ENCODE assay signal across 9 mouse cellular contexts in the genomic region with DNA sequence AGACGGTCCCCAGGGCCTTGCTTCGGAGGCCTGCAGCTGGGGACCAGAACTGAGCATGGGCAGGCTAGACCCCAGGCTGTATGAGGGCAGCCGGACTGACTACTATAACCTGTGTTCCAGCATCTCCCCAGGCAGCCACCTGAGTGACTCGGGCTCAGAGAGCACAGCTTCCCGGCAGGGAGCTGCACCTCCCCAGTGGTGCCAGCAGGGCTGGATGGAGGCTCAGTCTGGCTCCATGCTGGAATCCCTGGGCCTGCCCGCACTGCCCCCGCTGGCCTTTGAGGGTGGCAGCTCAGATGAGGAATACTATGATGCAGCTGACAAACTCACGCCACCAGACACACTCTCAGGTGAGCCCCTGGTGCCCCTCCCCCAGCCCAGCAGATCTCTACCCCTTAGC. TPM values are rescaled to one million over a fixed set of nuclear protein-coding genes. Genes with fewer than 3 reads are reported as not detected.
DNase-seq lines count a peak whose midpoint lies in the region; ATAC-seq and TF ChIP-seq lines count a peak whose summit lies in the region.
"Had no signal": no experiment of that assay in that cellular context is flagged by ENCODE, and none has a peak within 500 bp of the region (broad histone marks: within the 10 kb centered on the region; RNA-seq: fewer than 3 reads in every experiment).

No protein-coding gene starts in this region.

- H3K27ac ChIP-seq in forebrain, embryonic 10.5 days = 0 out of 2 replicates have a peak overlapping the region, but pooled peaks have one; percentile 21
- no peak overlapping the region for H3K27ac ChIP-seq in forebrain, embryonic 11.5 days (ENCODE audit: low read depth, low read length)
- no peak overlapping the region for H3K27ac ChIP-seq in layer of hippocampus, adult 2 months
- no peak overlapping the region for H3K27ac ChIP-seq in midbrain, embryonic 15.5 days

- no peak for ATAC-seq in forebrain, embryonic 11.5 days (replicated peaks; ENCODE audit: low FRiP score)
- peak; percentile 42; the same call in 1 of the 2 replicates for ATAC-seq in midbrain, embryonic 15.5 days (replicated peaks)

- H3K9ac ChIP-seq in forebrain, embryonic 11.5 days (ENCODE audit: low read length) = no peak overlapping the region
- no peak overlapping the region for H3K9ac ChIP-seq in midbrain, embryonic 15.5 days

- TF ChIP-seq CTCF in layer of hippocampus, adult 2 months (conservative IDR thresholded peaks at IDR 0.05) = peak; percentile 47

- WGBS in forebrain, embryonic 10.5 days = 68% methylated on average over 8 of the region's 8 CpGs
- 59% methylated on average over 8 of the region's 8 CpGs for WGBS in forebrain, embryonic 11.5 days
- WGBS in midbrain, embryonic 15.5 days = 57% methylated on average over 8 of the region's 8 CpGs

- H3K4me1 ChIP-seq in forebrain, embryonic 10.5 days = no peaks in the 10 kb centered on the region
- H3K4me1 ChIP-seq in forebrain, embryonic 11.5 days (replicated peaks; ENCODE audit: control insufficient read depth, insufficient read depth, low read length) = no peaks in the 10 kb centered on the region
- H3K4me1 ChIP-seq in midbrain, embryonic 15.5 days = no peaks in the 10 kb centered on the region

- H3K4me3 ChIP-seq in forebrain, embryonic 10.5 days = no peak overlapping the region
- no peak overlapping the region for H3K4me3 ChIP-seq in forebrain, embryonic 11.5 days (ENCODE audit: low read depth, low read length)
- no peak overlapping the region for H3K4me3 ChIP-seq in layer of hippocampus, adult 2 months
- no peak overlapping the region for H3K4me3 ChIP-seq in midbrain, embryonic 15.5 days

- H3K9me3 ChIP-seq in forebrain, embryonic 10.5 days = no peaks in the 10 kb centered on the region
- H3K9me3 ChIP-seq in forebrain, embryonic 11.5 days (ENCODE audit: control insufficient read depth, low read length) = no peaks in the 10 kb centered on the region
- no peaks in the 10 kb centered on the region for H3K9me3 ChIP-seq in midbrain, embryonic 15.5 days

- H3K4me2 ChIP-seq in forebrain, embryonic 11.5 days (ENCODE audit: low read depth, low read length, severe bottlenecking) = no peak overlapping the region
- H3K4me2 ChIP-seq in midbrain, embryonic 15.5 days = no peak overlapping the region

- no peak for DNase-seq in forebrain, embryonic 10.5 days (ENCODE audit: extremely low spot score, low spot score)
- no peak for DNase-seq in forebrain, embryonic 11.5 days (ENCODE audit: low spot score)
- no peak for DNase-seq in layer of hippocampus, adult 2 months (ENCODE audit: low spot score in 2 of 2)
- DNase-seq in layer of hippocampus, adult 9-10 months (ENCODE audit: low spot score) = no peak
- peak; percentile 39 for DNase-seq in ES-CJ7 (ENCODE audit: low read depth, low spot score)
- DNase-seq in adrenal gland, postnatal 4 days (ENCODE audit: low spot score in 2 of 2) = no peak
- DNase-seq in lung, postnatal 14 days = no peak
- DNase-seq: heart, postnatal 14 days had no signal

- H3K27me3 ChIP-seq in forebrain, embryonic 10.5 days (ENCODE audit: poor library complexity, severe bottlenecking) = no peaks in the 10 kb centered on the region
- H3K27me3 ChIP-seq in forebrain, embryonic 11.5 days (ENCODE audit: control insufficient read depth, insufficient read depth, low read length) = no peaks in the 10 kb centered on the region
- H3K27me3 ChIP-seq in midbrain, embryonic 15.5 days (replicated peaks) = no peaks in the 10 kb centered on the region

- no peaks in the 10 kb centered on the region for H3K36me3 ChIP-seq in forebrain, embryonic 10.5 days (replicated peaks)
- no peaks in the 10 kb centered on the region for H3K36me3 ChIP-seq in forebrain, embryonic 11.5 days (ENCODE audit: control insufficient read depth, insufficient read depth, low read length)
- H3K36me3 ChIP-seq in midbrain, embryonic 15.5 days (replicated peaks) = no peaks in the 10 kb centered on the region

RNA-seq across cellular contexts. Expression of gene Trmt10b, which starts 17.6 kb away (rescaled TPM):
- polyA plus RNA-seq in forebrain, embryonic 10.5 days (2016; fragmentation: Nextera tagmentation; extraction: Ambion mirVana) = 16.2 and 17.2 TPM in 2 replicates
- polyA plus RNA-seq in forebrain, embryonic 11.5 days (2014; fragmentation: Nextera tagmentation; extraction: Ambion mirVana) = 14.1 and 15.4 TPM in 2 replicates
- 10 to 100 TPM; 13.8 to 16.1 TPM for total RNA-seq in layer of hippocampus, adult 2 months (2021)
- polyA plus RNA-seq in midbrain, embryonic 15.5 days (2015; fragmentation: Nextera tagmentation; extraction: Ambion mirVana) = 24.1 and 24.2 TPM in 2 replicates
- total RNA-seq in adrenal gland, postnatal 4 days (2021) = 10 to 100 TPM; 11.7 to 12.6 TPM
